Mouse (Mus musculus) midbrain, embryonic 10.5 days (tissue): ENCODE measurements around the gene Fam78a. TPM values are rescaled to one million over a fixed set of nuclear protein-coding genes. Genes with fewer than 3 reads are reported as not detected.

Experiments used
- DNase-seq: peaks from one replicate; pipeline ENCODE4 v3.0.0-alpha.2; 2017; ENCODE audit warnings: low spot score
- H3K27ac ChIP-seq: fragments of 300-500 bp; sonication (generic); replicated peaks from 2 replicates; pipeline ENCODE4 v1.5.1; 2016; ENCODE audit warnings: mild to moderate bottlenecking
- H3K27me3 ChIP-seq: fragments of 300-500 bp; sonication (generic); 2 replicates; pipeline ENCODE4 v1.6.1; 2016; ENCODE audit warnings: low read depth, mild to moderate bottlenecking; ENCODE audit not compliant: poor library complexity, severe bottlenecking
- H3K36me3 ChIP-seq: fragments of 300-500 bp; sonication (generic); 2 replicates; pipeline ENCODE4 v1.6.1; 2016; ENCODE audit warnings: mild to moderate bottlenecking, moderate library complexity
- H3K4me1 ChIP-seq: fragments of 300-500 bp; sonication (generic); 2 replicates; pipeline ENCODE4 v1.6.1; 2016
- H3K4me3 ChIP-seq: fragments of 300-500 bp; sonication (generic); 2 replicates; pipeline ENCODE4 v1.5.1; 2016; ENCODE audit warnings: mild to moderate bottlenecking, moderate library complexity
- H3K9me3 ChIP-seq: fragments of 300-500 bp; sonication (generic); replicated peaks from 2 replicates; pipeline ENCODE4 v1.6.1; 2016; ENCODE audit warnings: mild to moderate bottlenecking
- WGBS: fragments of 180-500 bp; shearing (Covaris S2); methylation state at CpG from one replicate; pipeline ENCODE4 v1.1.7; 2016; 5-methylcytosine and 5-hydroxymethylcytosine counted together
- polyA plus RNA-seq: library from polyadenylated mRNA; unstranded; fragments of >200 nt; fragmentation: Nextera tagmentation; extraction: Ambion mirVana; gene quantifications from 2 replicates; pipeline ENCODE4 v1.2.1, GENCODE M21; 2016

Fam78a gene
- polyA plus RNA-seq, 1 experiment from 2014 or later = 1.6 TPM

DNA sequence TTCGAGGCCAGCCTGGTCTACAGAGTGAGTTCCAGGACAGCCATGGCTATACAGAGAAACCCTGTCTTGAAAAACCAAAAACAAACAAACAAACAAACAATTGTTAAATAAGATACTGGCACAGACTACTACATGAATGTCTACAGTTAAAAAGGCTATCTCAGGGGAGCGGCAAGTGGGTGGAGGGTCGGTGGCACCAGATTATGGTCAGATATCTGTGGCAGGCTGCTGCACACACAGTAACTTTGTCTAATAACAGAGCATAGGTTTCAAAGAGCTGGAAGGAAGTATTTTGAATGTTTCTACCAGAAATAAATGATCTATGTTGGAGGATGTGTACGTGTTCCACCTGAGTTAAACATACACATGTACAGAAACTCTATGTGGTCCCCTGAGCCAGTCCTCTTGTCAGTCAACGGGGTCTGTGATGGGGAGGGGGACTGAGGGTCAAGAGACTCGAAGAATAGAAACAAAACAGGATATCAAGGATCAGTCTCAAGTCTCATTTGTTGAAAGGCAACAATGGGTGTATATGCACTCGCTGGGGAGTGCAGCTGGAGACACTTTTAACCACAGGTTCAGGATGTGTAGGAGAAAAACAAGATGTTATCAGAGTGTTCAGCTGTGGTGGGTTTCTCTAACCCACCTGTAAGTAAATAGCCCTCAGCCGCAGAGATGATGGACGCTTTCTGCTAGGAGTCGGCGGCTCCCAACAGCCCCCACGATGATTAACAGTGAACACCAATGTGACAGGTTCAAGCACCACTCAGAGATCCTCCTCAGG is 22.7 kb downstream of the Fam78a start:
- H3K4me3 ChIP-seq = no peak overlapping the region
- peaks cover 27% of the 10 kb centered on the region for H3K27me3 ChIP-seq
- H3K4me1 ChIP-seq = peaks cover 11% of the 10 kb centered on the region; the same call in 1 of the 2 replicates
- H3K9me3 ChIP-seq = no peaks in the 10 kb centered on the region
- DNase-seq = no peak
- 81% methylated on average over 12 of the region's 12 CpGs for WGBS
- no peak overlapping the region for H3K27ac ChIP-seq
- no peaks in the 10 kb centered on the region for H3K36me3 ChIP-seq

DNA sequence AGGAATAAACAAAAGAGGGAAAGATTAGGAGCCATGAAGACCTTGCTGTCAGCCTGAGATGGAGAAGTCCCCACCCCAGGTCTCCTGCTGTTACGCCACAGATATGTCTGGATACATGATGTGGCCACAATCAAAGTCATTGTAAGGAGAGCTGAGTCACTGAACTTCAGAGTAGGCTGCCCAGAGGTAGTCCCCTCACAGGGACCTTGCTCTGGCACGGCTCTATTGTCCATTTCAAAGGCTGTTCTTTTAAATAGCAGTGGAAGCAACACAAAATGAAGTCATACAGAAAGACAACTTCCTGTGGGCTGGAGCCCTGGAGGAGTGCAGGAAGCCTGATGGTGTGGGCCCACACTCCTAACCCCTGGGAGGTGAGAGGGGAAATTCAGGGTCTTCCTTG is 23.5 kb downstream of the Fam78a start:
- no peak overlapping the region for H3K27ac ChIP-seq
- H3K27me3 ChIP-seq = peaks cover 32% of the 10 kb centered on the region
- H3K36me3 ChIP-seq = no peaks in the 10 kb centered on the region
- no peaks in the 10 kb centered on the region for H3K9me3 ChIP-seq
- no peak overlapping the region for H3K4me3 ChIP-seq
- DNase-seq = no peak
- peaks cover 11% of the 10 kb centered on the region; the same call in 1 of the 2 replicates for H3K4me1 ChIP-seq
- WGBS = 79% methylated on average over 2 of the region's 2 CpGs

DNA sequence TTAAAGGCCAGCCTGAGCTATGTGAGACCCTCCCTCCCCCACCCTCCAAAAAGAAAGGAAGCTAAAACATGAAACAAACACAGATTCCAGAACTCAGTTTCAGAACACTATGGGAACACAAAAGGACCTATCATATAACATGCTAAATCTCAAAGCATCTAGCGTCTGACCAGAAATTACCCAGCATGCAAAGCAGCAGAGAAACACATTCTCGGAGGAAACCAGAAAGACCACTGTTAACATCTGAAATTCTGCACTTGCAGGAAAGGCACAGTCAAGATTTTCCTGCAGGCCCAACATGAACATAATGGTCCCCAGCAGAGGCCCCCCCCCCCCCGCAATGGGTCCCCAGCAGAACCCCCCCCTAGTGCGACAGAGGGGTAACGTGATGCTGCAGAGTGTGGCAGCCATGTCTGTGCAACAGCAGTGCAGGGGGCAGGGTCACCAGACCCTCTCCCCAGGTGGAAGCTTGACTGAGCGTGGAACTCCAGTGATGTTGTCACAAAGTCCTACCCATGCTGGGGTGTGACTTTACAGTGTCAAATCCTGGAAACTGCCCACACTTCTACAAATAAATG is 24.3 kb downstream of the Fam78a start:
- 80% methylated on average over 6 of the region's 6 CpGs for WGBS
- DNase-seq = no peak

DNA sequence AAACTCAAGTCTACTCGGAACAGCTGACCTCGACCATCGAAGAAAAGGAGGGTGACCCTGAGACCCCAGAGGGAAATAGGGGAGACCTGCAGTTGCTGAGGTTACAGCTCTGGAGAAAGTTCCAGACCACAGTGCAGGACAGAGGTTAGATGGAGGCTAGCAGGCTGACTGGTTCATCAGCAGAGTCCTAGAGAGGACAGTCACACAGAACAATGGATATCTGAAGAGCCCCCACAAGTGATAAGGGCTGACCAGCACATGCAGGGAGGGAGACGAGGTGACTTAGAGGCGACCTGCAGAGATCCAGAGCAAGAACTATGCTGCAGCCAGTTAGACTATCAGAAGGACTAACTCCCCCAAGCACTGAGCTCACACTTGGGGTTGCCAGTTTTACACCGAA is 25.0 kb downstream of the Fam78a start:
- H3K9me3 ChIP-seq = no peaks in the 10 kb centered on the region
- no peak for DNase-seq
- H3K27ac ChIP-seq = no peak overlapping the region
- H3K4me3 ChIP-seq = no peak overlapping the region
- H3K27me3 ChIP-seq = peaks cover 32% of the 10 kb centered on the region
- no peaks in the 10 kb centered on the region for H3K36me3 ChIP-seq
- WGBS = 79% methylated on average over 6 of the region's 6 CpGs
- peaks cover 23% of the 10 kb centered on the region for H3K4me1 ChIP-seq

More for the DNA sequence above, 24.3 kb downstream of the Fam78a start:
- H3K36me3 ChIP-seq = no peaks in the 10 kb centered on the region
- peaks cover 32% of the 10 kb centered on the region for H3K27me3 ChIP-seq
- no peaks in the 10 kb centered on the region for H3K9me3 ChIP-seq
- H3K4me3 ChIP-seq = no peak overlapping the region
- H3K4me1 ChIP-seq = peaks cover 16% of the 10 kb centered on the region
- H3K27ac ChIP-seq = no peak overlapping the region

DNA sequence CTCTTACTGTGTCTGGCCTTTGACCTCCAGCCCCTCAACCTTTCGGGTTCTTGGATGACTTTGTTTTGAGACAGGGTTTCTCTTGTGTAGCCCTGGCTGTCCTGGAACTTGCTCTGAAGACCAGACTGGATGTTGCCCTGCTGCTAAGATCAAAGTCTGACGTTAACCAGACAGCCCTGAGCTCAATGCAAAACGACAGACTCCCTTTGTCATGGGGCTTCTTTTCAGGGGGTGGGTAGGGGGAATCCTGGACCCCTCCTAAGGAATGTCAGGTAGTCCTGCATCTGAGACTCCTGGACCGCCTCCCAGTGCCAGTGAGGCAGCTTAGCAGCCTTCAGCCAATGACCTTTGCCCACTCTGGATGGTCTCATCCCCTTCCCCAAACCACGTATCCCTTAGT is 25.9 kb downstream of the Fam78a start:
- no peak for DNase-seq
- H3K9me3 ChIP-seq = no peaks in the 10 kb centered on the region
- peaks cover 35% of the 10 kb centered on the region for H3K27me3 ChIP-seq
- H3K27ac ChIP-seq = no peak overlapping the region
- 42% methylated on average over 5 of the region's 5 CpGs for WGBS
- peaks cover 2% of the 10 kb centered on the region for H3K36me3 ChIP-seq
- no peak overlapping the region for H3K4me3 ChIP-seq
- peaks cover 27% of the 10 kb centered on the region for H3K4me1 ChIP-seq

DNA sequence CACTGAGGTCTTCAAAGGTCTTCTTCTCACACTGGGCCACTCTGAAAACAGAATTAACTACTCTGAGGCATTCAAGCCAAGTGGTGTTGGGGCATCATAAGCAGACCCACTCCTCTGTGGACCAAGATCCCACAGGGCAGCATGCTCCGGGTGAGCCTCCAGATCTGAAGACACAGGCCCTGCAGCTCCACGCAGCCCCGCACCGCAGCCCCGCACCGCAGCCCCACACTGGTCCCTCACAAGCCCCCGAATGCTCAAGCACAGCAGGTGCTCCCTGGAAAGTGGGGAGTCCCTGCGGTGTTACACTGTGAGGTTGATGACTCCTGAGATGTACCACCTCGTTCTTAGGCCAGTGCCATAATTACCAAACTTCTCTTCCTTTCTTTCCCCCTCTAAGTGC is 26.4 kb downstream of the Fam78a start:
- Histone ChIP-seq H3K4me1 (peaks cover 27% of the 10 kb centered on the region), H3K4me3 (no peak overlapping the region), H3K36me3 (peaks cover 7% of the 10 kb centered on the region), H3K9me3 (no peaks in the 10 kb centered on the region), H3K27me3 (peaks cover 40% of the 10 kb centered on the region), H3K27ac (no peak overlapping the region)
- DNase-seq = no peak
- 77% methylated on average over 9 of the region's 9 CpGs for WGBS

DNA sequence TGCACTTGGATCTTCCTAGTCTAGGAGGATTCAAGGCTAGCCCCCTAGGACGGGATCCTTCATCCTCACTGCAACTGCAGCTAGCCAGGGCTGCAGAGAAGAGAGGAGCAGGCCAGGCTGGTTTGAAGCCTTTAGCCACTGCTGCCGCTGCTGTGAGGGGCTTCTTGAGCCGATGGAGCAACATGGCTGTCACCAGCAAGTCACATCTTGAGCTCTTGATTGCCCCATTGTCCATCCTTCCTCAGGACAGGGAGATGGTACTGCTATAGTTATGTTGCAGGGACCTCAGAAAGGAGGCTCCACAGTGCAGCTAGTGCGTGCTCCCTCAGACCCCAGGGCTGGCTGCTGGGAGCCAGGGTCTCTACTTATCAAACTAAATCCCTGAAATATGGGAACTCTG is 26.9 kb downstream of the Fam78a start:
- no peak for DNase-seq
- H3K4me3 ChIP-seq = no peak overlapping the region
- H3K4me1 ChIP-seq = peaks cover 27% of the 10 kb centered on the region
- peaks cover 8% of the 10 kb centered on the region for H3K36me3 ChIP-seq
- H3K9me3 ChIP-seq = no peaks in the 10 kb centered on the region
- 81% methylated on average over 4 of the region's 4 CpGs for WGBS
- H3K27me3 ChIP-seq = peaks cover 40% of the 10 kb centered on the region
- H3K27ac ChIP-seq = no peak overlapping the region

DNA sequence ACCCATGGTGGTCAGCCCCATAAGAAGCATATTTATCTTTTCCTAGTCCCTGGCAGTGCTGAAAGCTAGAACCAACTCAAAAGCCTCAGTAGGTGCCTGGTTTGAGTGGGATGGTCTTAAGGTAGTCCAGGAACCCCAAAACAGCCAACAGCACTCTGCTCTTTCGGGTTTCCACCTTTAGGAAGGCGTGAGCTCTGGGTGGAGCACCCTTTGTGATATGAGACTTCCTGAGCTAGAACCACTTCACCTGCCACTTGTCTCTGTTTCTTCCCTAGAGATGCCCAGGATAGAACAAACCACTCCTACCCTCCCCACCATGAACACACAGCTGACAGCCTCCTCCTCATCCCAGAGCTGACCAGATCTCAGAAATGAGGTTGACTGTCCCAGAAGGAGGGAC is 27.3 kb downstream of the Fam78a start:
- H3K36me3 ChIP-seq = peaks cover 11% of the 10 kb centered on the region
- H3K27ac ChIP-seq = no peak overlapping the region
- H3K4me3 ChIP-seq = no peak overlapping the region
- no peaks in the 10 kb centered on the region for H3K9me3 ChIP-seq
- peaks cover 44% of the 10 kb centered on the region for H3K27me3 ChIP-seq
- no peak for DNase-seq
- H3K4me1 ChIP-seq = peaks cover 27% of the 10 kb centered on the region
- WGBS = 85% methylated on average over 2 of the region's 2 CpGs

DNA sequence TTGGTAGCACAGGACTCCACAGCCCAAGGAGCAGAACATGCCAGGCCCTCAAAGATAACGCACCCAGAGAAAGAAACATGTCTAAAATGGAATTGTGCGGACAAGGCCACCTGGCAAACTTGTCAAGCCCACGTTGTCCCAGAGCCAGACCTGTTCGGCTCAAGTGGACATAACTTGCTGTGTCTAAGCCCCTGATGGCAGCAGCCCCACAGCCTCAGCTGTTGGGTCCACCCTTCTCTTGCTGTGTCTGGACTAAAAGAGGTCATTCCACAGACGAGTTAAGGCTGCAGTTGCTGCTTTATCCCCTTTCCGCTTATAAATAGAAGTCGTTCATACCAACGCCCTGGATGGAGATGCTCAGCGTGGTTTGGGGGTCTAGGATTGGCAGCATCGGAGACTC is 28.1 kb downstream of the Fam78a start:
- H3K9me3 ChIP-seq = no peaks in the 10 kb centered on the region
- H3K4me1 ChIP-seq = peaks cover 27% of the 10 kb centered on the region
- peaks cover 49% of the 10 kb centered on the region for H3K27me3 ChIP-seq
- DNase-seq = no peak
- no peak overlapping the region for H3K27ac ChIP-seq
- peaks cover 20% of the 10 kb centered on the region for H3K36me3 ChIP-seq
- no peak overlapping the region for H3K4me3 ChIP-seq
- WGBS = 88% methylated on average over 10 of the region's 10 CpGs

DNA sequence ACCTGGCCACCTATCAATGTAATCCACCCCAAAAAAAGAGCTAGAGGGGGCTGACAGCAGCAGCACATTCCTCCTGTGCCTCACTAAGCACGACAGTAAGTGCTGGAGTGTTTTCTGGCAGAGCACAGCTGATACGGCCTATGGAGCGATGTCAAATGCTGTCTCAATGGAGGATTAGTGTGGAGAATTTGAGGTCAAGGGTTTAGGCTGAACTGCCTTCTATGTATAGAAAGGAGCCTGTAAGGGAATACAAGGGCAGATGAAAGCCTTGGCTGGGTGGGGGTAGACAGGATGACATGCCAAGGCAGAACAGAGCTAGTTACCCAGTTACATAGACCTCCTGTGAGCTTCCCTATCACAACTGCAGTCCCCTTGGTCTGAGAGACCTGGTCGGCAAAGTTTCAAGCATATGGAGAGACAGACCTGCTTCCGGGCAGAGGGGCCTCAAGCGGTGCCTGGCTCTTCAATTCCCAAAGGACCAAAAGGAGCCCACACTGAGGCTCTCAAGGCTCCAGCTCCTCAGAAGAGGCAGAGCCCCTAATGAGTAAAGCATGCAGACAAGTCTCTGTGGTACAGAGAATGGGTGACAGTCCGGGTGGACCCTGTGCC is 29.2 kb downstream of the Fam78a start:
- H3K27me3 ChIP-seq = peaks cover 49% of the 10 kb centered on the region
- no peak overlapping the region for H3K27ac ChIP-seq
- H3K9me3 ChIP-seq = no peaks in the 10 kb centered on the region
- H3K36me3 ChIP-seq = peaks cover 30% of the 10 kb centered on the region
- DNase-seq = peak; percentile 48
- no peak overlapping the region for H3K4me3 ChIP-seq
- H3K4me1 ChIP-seq = peaks cover 24% of the 10 kb centered on the region
- 53% methylated on average over 7 of the region's 7 CpGs for WGBS

DNA sequence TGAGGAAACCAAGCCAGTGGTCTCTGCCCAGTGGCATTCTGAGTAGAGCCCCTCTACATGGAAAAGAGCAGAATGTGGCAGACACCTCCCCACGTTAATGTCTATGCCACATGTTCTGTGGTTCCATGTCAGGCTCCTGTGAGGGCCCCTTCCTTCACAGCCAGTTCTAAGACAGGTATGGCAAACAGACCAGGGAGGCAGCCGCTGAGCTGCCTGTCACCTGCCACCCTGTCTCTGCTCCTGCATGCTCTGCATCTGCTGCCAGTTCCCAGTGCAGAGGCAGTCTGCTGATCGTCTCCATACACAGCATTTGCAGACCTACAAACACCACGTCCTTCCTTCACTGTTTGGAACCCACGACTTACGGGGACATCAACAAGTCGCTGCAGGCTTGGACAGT is 32.2 kb downstream of the Fam78a start:
- Histone ChIP-seq H3K27ac (no peak overlapping the region), H3K36me3 (peaks cover 60% of the 10 kb centered on the region), H3K4me3 (no peak overlapping the region), H3K4me1 (peaks cover 16% of the 10 kb centered on the region), H3K9me3 (no peaks in the 10 kb centered on the region), H3K27me3 (peaks cover 27% of the 10 kb centered on the region)
- WGBS = 95% methylated on average over 7 of the region's 7 CpGs
- no peak for DNase-seq

DNA sequence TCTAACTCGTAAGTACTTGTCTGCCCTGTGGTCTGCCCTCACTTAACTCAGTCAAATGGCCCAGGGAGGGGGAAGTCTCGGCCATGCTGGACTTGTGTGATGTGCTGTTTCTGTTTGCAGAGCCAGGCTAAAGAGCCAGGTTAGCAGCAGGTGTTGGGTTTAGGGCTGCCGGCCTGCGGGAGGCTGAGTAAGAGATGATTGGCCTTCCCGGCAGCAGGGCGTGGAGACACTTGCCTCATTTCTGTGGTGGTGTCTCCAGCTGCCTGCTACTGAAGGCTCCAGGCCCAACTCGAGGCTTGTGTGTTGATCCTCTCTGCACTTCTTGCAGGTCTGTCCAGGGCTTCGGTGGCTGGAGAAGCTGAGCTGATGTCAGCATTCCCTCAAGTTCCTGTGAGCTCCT is 32.9 kb downstream of the Fam78a start:
- Histone ChIP-seq H3K4me1 (peaks cover 16% of the 10 kb centered on the region), H3K9me3 (no peaks in the 10 kb centered on the region), H3K4me3 (no peak overlapping the region), H3K36me3 (peaks cover 66% of the 10 kb centered on the region), H3K27ac (no peak overlapping the region), H3K27me3 (peaks cover 21% of the 10 kb centered on the region)
- no peak for DNase-seq
- 85% methylated on average over 8 of the region's 8 CpGs for WGBS

DNA sequence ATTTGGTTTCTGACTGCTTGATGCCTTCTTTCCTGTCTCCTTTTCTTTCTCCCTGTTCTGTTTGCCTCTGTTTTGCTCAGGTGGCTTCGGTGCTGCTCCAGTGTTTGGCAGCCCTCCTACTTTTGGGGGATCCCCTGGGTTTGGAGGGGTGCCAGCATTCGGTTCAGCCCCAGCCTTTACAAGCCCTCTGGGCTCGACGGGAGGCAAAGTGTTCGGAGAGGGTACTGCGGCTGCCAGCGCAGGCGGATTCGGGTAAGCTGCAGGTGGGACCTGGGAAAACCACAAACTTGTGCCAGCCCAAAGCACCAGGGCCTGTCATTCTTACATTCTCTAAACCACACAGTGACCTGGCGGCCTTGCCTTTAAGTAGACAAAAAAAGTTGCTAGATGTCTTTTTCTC is 37.3 kb downstream of the Fam78a start:
- no peak overlapping the region for H3K4me3 ChIP-seq
- WGBS = 96% methylated on average over 10 of the region's 10 CpGs
- H3K27ac ChIP-seq = no peak overlapping the region
- peaks cover 97% of the 10 kb centered on the region for H3K36me3 ChIP-seq
- DNase-seq = no peak
- H3K4me1 ChIP-seq = no peaks in the 10 kb centered on the region
- no peaks in the 10 kb centered on the region for H3K9me3 ChIP-seq
- peaks cover 5% of the 10 kb centered on the region; the same call in 1 of the 2 replicates for H3K27me3 ChIP-seq
